Mouse (Mus musculus) forebrain, embryonic 11.5 days (tissue): Measurements from ENCODE around the gene Csrp1. TPM values are rescaled to one million over a fixed set of nuclear protein-coding genes. Genes with fewer than 3 reads are reported as not detected.

Experiments
- ATAC-seq: fragments of 200-750 bp; cut with Nextera tagmentation; replicated peaks from 2 replicates; pipeline ENCODE4 v1.8.0; 2017; ENCODE audit warnings: moderate TSS enrichment; ENCODE audit not compliant: low FRiP score
- DNase-seq: peaks from one replicate; pipeline ENCODE4 v3.0.0-alpha.2; 2017; ENCODE audit warnings: low spot score
- H3K27ac ChIP-seq: fragments of 300-500 bp; sonication (generic); 2 replicates; pipeline ENCODE4 v1.5.1; 2014; ENCODE audit warnings: low read depth, low read length
- H3K27me3 ChIP-seq: fragments of 300-500 bp; sonication (generic); 2 replicates; pipeline ENCODE4 v1.6.1; 2014; ENCODE audit warnings: mild to moderate bottlenecking, low read length, mixed read lengths; ENCODE audit not compliant: control insufficient read depth, insufficient read depth
- H3K36me3 ChIP-seq: fragments of 300-500 bp; sonication (generic); 2 replicates; pipeline ENCODE4 v1.6.1; 2014; ENCODE audit warnings: mild to moderate bottlenecking, low read length, moderate library complexity, mixed read lengths; ENCODE audit not compliant: control insufficient read depth, insufficient read depth
- H3K4me1 ChIP-seq: fragments of 300-500 bp; sonication (generic); replicated peaks from 2 replicates; pipeline ENCODE4 v1.6.1; 2014; ENCODE audit warnings: low read length, mixed read lengths; ENCODE audit not compliant: control insufficient read depth, insufficient read depth
- H3K4me2 ChIP-seq: fragments of 300-500 bp; sonication (generic); 2 replicates; pipeline ENCODE4 v1.6.1; 2014; ENCODE audit warnings: low read depth, mild to moderate bottlenecking, low read length, moderate library complexity, mixed read lengths; ENCODE audit not compliant: severe bottlenecking
- H3K4me3 ChIP-seq: fragments of 300-500 bp; sonication (generic); 2 replicates; pipeline ENCODE4 v1.5.1; 2014; ENCODE audit warnings: low read depth, low read length
- H3K9ac ChIP-seq: fragments of 300-500 bp; sonication (generic); 2 replicates; pipeline ENCODE4 v1.6.1; 2014; ENCODE audit warnings: low read length
- H3K9me3 ChIP-seq: fragments of 300-500 bp; sonication (generic); 2 replicates; pipeline ENCODE4 v1.6.1; 2016; ENCODE audit warnings: low read length, mixed read lengths; ENCODE audit not compliant: control insufficient read depth
- WGBS: fragments of 180-500 bp; shearing (Covaris S2); extraction: QIAGEN DNeasy Blood & Tissue Kit; methylation state at CpG from one replicate; pipeline ENCODE4 v1.1.7; 2014; 5-methylcytosine and 5-hydroxymethylcytosine counted together
- polyA plus RNA-seq: library from polyadenylated mRNA; unstranded; fragments of >200 nt; fragmentation: Nextera tagmentation; extraction: Ambion mirVana; gene quantifications from 2 replicates; pipeline ENCODE4 v1.2.1, GENCODE M21; 2014

Gene Csrp1
- polyA plus RNA-seq, 1 experiment from 2014 or later: 37.1 TPM

DNA sequence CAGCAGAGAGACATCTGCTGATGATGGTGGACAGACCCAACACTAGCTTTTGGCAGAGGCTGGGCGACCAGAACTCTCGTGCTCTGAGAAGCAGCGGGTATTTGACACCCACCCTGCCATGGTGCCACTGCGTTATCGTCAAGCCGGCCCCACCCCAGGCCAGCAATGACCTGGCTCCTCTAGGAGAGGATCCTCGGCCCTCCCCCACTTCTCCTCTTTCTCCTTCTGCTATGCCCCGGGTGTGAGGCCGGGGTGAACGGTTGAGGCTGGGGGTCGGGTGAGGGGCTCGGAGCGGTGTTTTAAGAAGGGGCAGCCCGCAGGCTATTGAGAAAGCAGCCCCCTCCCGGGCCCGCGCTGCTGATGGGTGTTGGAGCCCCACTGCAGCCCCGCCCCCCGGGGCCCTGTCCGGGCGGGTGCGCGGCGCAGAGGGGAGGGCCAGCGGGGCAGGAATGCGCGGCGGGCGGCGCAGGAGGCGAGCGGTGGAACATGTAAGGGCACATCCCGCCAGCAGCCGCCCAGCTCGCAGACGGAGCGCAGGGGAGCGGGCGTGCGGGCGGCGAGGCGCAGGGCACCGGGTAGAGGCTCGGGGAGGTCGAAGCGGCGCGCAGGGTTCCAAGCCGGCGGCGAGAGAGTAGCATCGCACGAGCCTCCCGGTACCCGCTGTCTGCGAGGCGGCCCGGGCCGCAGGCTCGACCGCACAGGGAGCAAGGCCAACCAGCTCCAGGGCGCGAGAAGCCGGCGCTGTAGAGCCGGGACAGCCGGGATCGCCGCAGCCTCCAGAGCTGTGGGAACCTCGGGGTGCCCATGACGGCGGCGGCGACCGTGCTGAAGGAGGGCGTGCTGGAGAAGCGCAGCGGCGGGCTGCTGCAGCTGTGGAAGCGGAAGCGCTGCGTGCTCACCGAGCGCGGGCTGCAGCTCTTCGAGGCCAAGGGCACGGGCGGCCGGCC lies 46.1 kb downstream of the Csrp1 start, which contains the start of gene Phlda3:
Phlda3 (plus strand) TSS at position 475 of the 947 bp plus-strand sequence.
- peak within 1 kb of the TSS; percentile 97 for H3K4me2 ChIP-seq
- under 1% methylated on average over 86 of the region's 90 CpGs for WGBS
- peak; percentile 88 for ATAC-seq
- H3K9ac ChIP-seq: peak within 1 kb of the TSS; percentile 83
- peak; percentile 86 for DNase-seq
- peaks cover 4% of the 10 kb centered on the region; the same call in 1 of the 2 replicates for H3K4me1 ChIP-seq
- no peaks in the 10 kb centered on the region; the same call in 1 of the 2 replicates for H3K36me3 ChIP-seq
- H3K27me3 ChIP-seq: no peaks in the 10 kb centered on the region; the same call in 1 of the 2 replicates
- no peaks in the 10 kb centered on the region for H3K9me3 ChIP-seq
- H3K4me3 ChIP-seq: peak within 1 kb of the TSS; percentile 54
- peak within 1 kb of the TSS; percentile 12; the same call in 1 of the 2 replicates for H3K27ac ChIP-seq

DNA sequence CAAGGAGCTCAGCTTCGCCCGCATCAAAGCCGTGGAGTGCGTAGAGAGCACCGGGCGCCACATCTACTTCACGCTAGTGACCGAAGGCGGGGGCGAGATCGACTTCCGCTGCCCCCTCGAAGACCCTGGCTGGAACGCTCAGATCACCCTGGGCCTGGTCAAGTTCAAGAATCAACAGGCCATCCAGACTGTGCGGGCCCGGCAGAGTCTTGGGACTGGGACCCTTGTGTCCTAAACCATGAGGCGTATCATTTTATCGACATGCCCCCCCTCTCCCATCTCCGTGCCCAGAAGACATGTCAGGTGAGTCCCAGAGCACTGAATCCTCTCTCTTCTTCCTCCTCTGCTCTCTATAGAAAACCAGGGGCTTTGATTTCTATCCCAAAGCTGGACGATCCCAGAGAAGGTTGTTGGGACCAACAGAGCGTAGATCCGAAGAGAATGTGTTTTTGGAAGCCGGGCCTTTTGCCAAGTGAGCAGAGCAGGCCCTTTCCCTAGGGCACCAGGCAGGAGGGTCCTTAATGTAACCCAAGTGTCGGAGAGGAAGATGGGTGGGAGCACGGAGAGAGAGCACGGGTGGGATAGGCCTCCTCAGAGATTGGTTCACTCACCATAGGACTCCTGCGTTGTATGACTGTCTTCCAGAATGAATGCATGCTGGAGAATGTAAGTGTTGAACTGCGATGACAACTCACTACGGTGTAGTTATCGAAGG lies 46.9 kb downstream of the Csrp1 start:
- no peaks in the 10 kb centered on the region for H3K9me3 ChIP-seq
- DNase-seq (no peak), ATAC-seq (peak; percentile 45; the same call in 1 of the 2 replicates)
- H3K4me1 ChIP-seq: peaks cover 4% of the 10 kb centered on the region; the same call in 1 of the 2 replicates
- peak overlapping the region; percentile 97 for H3K4me2 ChIP-seq
- peak overlapping the region; percentile 83 for H3K9ac ChIP-seq
- H3K27ac ChIP-seq: peak overlapping the region; percentile 12; the same call in 1 of the 2 replicates
- H3K27me3 ChIP-seq: no peaks in the 10 kb centered on the region; the same call in 1 of the 2 replicates
- peak overlapping the region; percentile 54 for H3K4me3 ChIP-seq
- 33% methylated on average over 30 of the region's 30 CpGs for WGBS
- H3K36me3 ChIP-seq: no peaks in the 10 kb centered on the region; the same call in 1 of the 2 replicates

DNA sequence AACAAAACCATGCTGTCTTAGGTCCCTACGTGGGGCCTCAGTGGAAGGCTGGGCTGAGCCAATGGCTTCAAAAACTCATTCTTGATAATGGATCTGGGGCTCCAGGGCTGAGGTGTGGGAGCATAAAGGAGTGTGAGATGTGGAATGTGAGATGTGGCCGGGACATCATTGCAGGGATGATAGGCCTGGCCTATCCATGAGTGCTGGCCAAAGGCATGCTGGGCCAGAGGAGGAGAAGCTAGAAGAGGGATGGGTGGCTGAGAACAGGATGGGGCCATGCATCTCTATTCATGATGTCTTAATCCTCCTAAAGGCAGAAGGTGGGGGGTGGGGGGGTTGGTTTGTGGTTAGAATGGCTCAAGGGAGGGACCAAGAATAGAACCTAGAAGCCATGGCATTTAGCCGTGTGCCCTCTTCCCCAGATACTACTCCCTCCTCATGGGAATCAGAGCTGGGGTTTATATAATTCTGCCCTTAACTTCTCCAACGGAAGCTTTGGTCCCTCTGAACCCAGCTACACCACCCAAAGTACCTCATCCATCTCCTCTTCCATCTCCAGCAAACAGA lies 47.5 kb downstream of the Csrp1 start:
- Histone ChIP-seq H3K4me2 (peak overlapping the region; percentile 97; the same call in 1 of the 2 replicates), H3K4me3 (peak overlapping the region; percentile 54; the same call in 1 of the 2 replicates), H3K9ac (no peak overlapping the region), H3K27ac (no peak overlapping the region), H3K36me3 (no peaks in the 10 kb centered on the region; the same call in 1 of the 2 replicates), H3K4me1 (peaks cover 4% of the 10 kb centered on the region; the same call in 1 of the 2 replicates), H3K9me3 (no peaks in the 10 kb centered on the region), H3K27me3 (no peaks in the 10 kb centered on the region; the same call in 1 of the 2 replicates)
- ATAC-seq: no peak
- 87% methylated on average over 4 of the region's 4 CpGs for WGBS
- DNase-seq: no peak

GRCm38 (mm10) chr1:135768400-135768799 lies 48.5 kb downstream of the Csrp1 start:
- ATAC-seq (no peak), DNase-seq (no peak)
- no peaks in the 10 kb centered on the region; the same call in 1 of the 2 replicates for H3K27me3 ChIP-seq
- WGBS: 84% methylated on average over 2 of the region's 2 CpGs
- no peak overlapping the region for H3K4me3 ChIP-seq
- H3K27ac ChIP-seq: no peak overlapping the region
- no peaks in the 10 kb centered on the region; the same call in 1 of the 2 replicates for H3K36me3 ChIP-seq
- peaks cover 4% of the 10 kb centered on the region; the same call in 1 of the 2 replicates for H3K4me1 ChIP-seq
- H3K4me2 ChIP-seq: no peak overlapping the region
- no peak overlapping the region for H3K9ac ChIP-seq
- no peaks in the 10 kb centered on the region for H3K9me3 ChIP-seq

DNA sequence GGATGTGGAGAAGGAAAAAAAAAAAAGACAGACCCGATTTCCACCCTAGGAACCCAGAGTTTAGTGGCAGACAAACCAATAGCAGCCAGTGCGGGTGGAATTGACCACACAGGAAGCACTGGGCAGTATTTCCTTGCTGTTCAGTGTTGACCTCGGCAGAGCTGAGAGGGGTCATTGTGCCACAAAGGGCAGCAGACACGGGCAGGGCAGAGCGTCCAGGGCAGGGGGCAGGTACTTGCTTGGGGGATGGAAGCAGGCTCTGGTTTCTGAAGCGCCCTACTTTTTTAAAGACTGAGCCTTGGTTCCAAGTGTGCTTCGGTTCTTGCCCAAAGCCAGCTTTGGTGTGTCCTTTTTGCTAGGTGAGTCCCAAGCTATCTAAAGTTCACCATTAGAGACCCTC lies 50.4 kb downstream of the Csrp1 start:
- Histone ChIP-seq H3K27ac (no peak overlapping the region), H3K4me2 (no peak overlapping the region), H3K36me3 (no peaks in the 10 kb centered on the region; the same call in 1 of the 2 replicates), H3K9ac (no peak overlapping the region), H3K4me3 (no peak overlapping the region), H3K9me3 (no peaks in the 10 kb centered on the region), H3K4me1 (peaks cover 4% of the 10 kb centered on the region; the same call in 1 of the 2 replicates), H3K27me3 (no peaks in the 10 kb centered on the region)
- no peak for ATAC-seq
- WGBS: 74% methylated on average over 7 of the region's 7 CpGs
- no peak for DNase-seq

- no peak overlapping the region for H3K4me2 ChIP-seq
- H3K9me3 ChIP-seq: no peaks in the 10 kb centered on the region
- H3K36me3 ChIP-seq: no peaks in the 10 kb centered on the region; the same call in 1 of the 2 replicates
- peaks cover 4% of the 10 kb centered on the region; the same call in 1 of the 2 replicates for H3K4me1 ChIP-seq
- no peak overlapping the region for H3K4me3 ChIP-seq
- DNase-seq: no peak
- H3K9ac ChIP-seq: no peak overlapping the region
- no peak overlapping the region for H3K27ac ChIP-seq
- ATAC-seq: no peak
- WGBS: 77% methylated on average over 12 of the region's 12 CpGs
- H3K27me3 ChIP-seq: no peaks in the 10 kb centered on the region
Measured at GRCm38 (mm10) chr1:135770896-135771572, 51.2 kb downstream of the Csrp1 start.

GRCm38 (mm10) chr1:135771573-135771970 lies 51.7 kb downstream of the Csrp1 start:
- H3K27ac ChIP-seq: no peak overlapping the region
- no peaks in the 10 kb centered on the region for H3K9me3 ChIP-seq
- peaks cover 2% of the 10 kb centered on the region; the same call in 1 of the 2 replicates for H3K4me1 ChIP-seq
- no peaks in the 10 kb centered on the region for H3K27me3 ChIP-seq
- DNase-seq (no peak), ATAC-seq (no peak)
- H3K9ac ChIP-seq: no peak overlapping the region
- WGBS: 77% methylated on average over 8 of the region's 8 CpGs
- no peak overlapping the region for H3K4me2 ChIP-seq
- no peaks in the 10 kb centered on the region; the same call in 1 of the 2 replicates for H3K36me3 ChIP-seq
- H3K4me3 ChIP-seq: no peak overlapping the region
